Mouse (Mus musculus) lung, adult 18-20 months (tissue): ENCODE measurements around the gene Isg20.

Source experiments
- DNase-seq, 2 experiments: peaks; one replicate each; pipeline ENCODE4 v3.0.0; 2022; ENCODE audit warnings: mixed read lengths in 2 of 2

Isg20 gene

GRCm38 (mm10) chr7:78912974-78913474, at the start of gene Isg20:
Gene Isg20, plus strand, starts transcription at chr7:78913424.
- DNase-seq, result no peak

- no peak for DNase-seq
Measured at GRCm38 (mm10) chr7:78863796-78864445, 49.3 kb upstream of the Isg20 start.

- DNase-seq, result no peak
Measured at GRCm38 (mm10) chr7:78864446-78864802, 48.8 kb upstream of the Isg20 start.

- DNase-seq, result no peak
Measured at GRCm38 (mm10) chr7:78865212-78865949, 47.8 kb upstream of the Isg20 start.

GRCm38 (mm10) chr7:78868731-78869130, 44.5 kb upstream of the Isg20 start:
- DNase-seq, result no peak

GRCm38 (mm10) chr7:78872366-78872765, 40.9 kb upstream of the Isg20 start:
- DNase-seq, result no peak

- no peak for DNase-seq
Measured at GRCm38 (mm10) chr7:78872831-78873230, 40.4 kb upstream of the Isg20 start.

GRCm38 (mm10) chr7:78881607-78882468, 31.4 kb upstream of the Isg20 start:
- no peak for DNase-seq

GRCm38 (mm10) chr7:78882469-78882837, 30.8 kb upstream of the Isg20 start:
- DNase-seq, result no peak

- no peak for DNase-seq
Measured at GRCm38 (mm10) chr7:78883016-78883725, 30.1 kb upstream of the Isg20 start.

GRCm38 (mm10) chr7:78883726-78884060, 29.5 kb upstream of the Isg20 start:
- DNase-seq, result no peak

GRCm38 (mm10) chr7:78884139-78884538, 29.1 kb upstream of the Isg20 start:
- no peak for DNase-seq

- DNase-seq, result no peak
Measured at GRCm38 (mm10) chr7:78885404-78885803, 27.8 kb upstream of the Isg20 start.

GRCm38 (mm10) chr7:78886496-78886895, 26.7 kb upstream of the Isg20 start:
- no peak for DNase-seq

GRCm38 (mm10) chr7:78887431-78887842, 25.8 kb upstream of the Isg20 start:
- no peak for DNase-seq

GRCm38 (mm10) chr7:78890641-78891040, 22.6 kb upstream of the Isg20 start:
- DNase-seq, result peak; percentile 72 to 81

GRCm38 (mm10) chr7:78893917-78894316, 19.3 kb upstream of the Isg20 start:
- no peak for DNase-seq

- no peak for DNase-seq
Measured at GRCm38 (mm10) chr7:78895021-78895652, 18.1 kb upstream of the Isg20 start.

GRCm38 (mm10) chr7:78895653-78896333, 17.4 kb upstream of the Isg20 start, which contains the start of gene Aen:
Gene Aen, plus strand, starts transcription at chr7:78895854.
- peak; percentile 99 to 100 for DNase-seq

GRCm38 (mm10) chr7:78897567-78897966, 15.7 kb upstream of the Isg20 start:
- no peak for DNase-seq

- DNase-seq, result peak; percentile 73 to 86
Measured at GRCm38 (mm10) chr7:78903174-78903870, 9.9 kb upstream of the Isg20 start.
